ENCODE assay signal across 17 mouse cellular contexts in the genomic region with DNA sequence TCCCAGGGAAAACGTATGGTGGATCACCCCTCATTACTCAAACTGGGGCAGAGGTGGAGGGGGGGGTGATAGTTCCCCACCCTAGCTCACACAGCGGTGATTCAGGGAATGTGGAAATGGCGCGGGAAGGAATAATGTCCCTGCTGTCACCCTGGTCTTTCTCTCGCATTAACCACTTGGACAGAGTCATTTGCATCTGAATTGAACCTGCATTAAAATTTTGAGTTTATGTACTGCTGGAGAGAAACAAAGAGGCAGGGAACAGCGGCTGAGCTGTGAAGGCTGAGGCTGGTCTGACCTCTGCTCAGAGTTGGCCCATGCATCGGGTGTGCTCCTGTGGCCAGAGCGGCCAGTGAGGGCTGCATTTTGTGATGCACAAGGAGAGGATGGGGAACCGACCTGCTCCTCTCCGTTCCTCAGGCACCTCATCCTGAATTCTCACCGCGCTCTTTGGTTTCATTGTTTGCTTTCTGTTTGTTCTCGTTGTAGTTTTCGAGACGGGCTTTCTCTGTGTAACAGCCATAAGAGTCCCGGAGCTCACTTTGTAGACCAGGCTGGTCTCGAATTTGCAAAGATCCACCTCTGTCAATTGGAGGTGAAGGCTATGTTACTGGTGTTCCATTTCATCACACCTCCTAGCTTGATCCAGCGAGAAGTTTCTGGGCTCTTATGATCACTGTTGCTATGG.
DNase-seq lines count a peak whose midpoint lies in the region; ATAC-seq and TF ChIP-seq lines count a peak whose summit lies in the region.
"Had no signal": no experiment of that assay in that cellular context is flagged by ENCODE, and none has a peak within 500 bp of the region (broad histone marks: within the 10 kb centered on the region; RNA-seq: fewer than 3 reads in every experiment).

No protein-coding gene starts in this region.

- peak overlapping the region; percentile 8; the same call in 1 of the 2 replicates for H3K4me2 ChIP-seq in forebrain, postnatal 0 days (ENCODE audit: low read depth)
- peak overlapping the region; percentile 31 for H3K4me2 ChIP-seq in midbrain, embryonic 12.5 days (replicated peaks)
- H3K4me2 ChIP-seq: embryonic facial prominence, embryonic 15.5 days; limb, embryonic 12.5 days had no signal

- 23% methylated on average over 18 of the region's 18 CpGs for WGBS in forebrain, postnatal 0 days
- 28% methylated on average over 18 of the region's 18 CpGs for WGBS in midbrain, embryonic 12.5 days

- no peak overlapping the region for H3K4me3 ChIP-seq in forebrain, postnatal 0 days (ENCODE audit: low read depth, low read length)
- no peak overlapping the region for H3K4me3 ChIP-seq in midbrain, embryonic 12.5 days
- H3K4me3 ChIP-seq: embryonic facial prominence, embryonic 15.5 days; heart, embryonic 10.5 days; limb, embryonic 12.5 days; myocyte had no signal

- DNase-seq in ES-CJ7 (ENCODE audit: low read depth, low spot score) (peak; percentile 34), R1 (ENCODE audit: low read depth, low spot score) (peak; percentile 29)
- no peak for DNase-seq in forebrain, postnatal 0 days
- DNase-seq in Muller cell, postnatal 12 days (ENCODE audit: inconsistent ontology term), result no peak
- DNase-seq in right cerebral cortex, postnatal 14 days, result no peak
- no peak for DNase-seq in cerebellum, adult 9-11 months
- DNase-seq: cerebellum, postnatal 36 days; gastrocnemius, postnatal 14 days; heart, postnatal 14 days; liver, postnatal 0 days; lung, postnatal 36 days had no signal

- ATAC-seq in forebrain, postnatal 0 days, result no peak
- peak; percentile 83; the same call in 1 of the 2 replicates for ATAC-seq in midbrain, embryonic 12.5 days (ENCODE audit: low FRiP score, low read depth)
- ATAC-seq: intestine, embryonic 16.5 days; liver, postnatal 0 days had no signal

- no peaks in the 10 kb centered on the region for H3K27me3 ChIP-seq in forebrain, postnatal 0 days (ENCODE audit: insufficient read depth, low read length)
- peaks cover 22% of the 10 kb centered on the region; the same call in 1 of the 2 replicates for H3K27me3 ChIP-seq in midbrain, embryonic 12.5 days
- H3K27me3 ChIP-seq: embryonic facial prominence, embryonic 15.5 days had no signal

- no peaks in the 10 kb centered on the region for H3K9me3 ChIP-seq in forebrain, postnatal 0 days (ENCODE audit: low read length)
- no peaks in the 10 kb centered on the region for H3K9me3 ChIP-seq in midbrain, embryonic 12.5 days
- H3K9me3 ChIP-seq: embryonic facial prominence, embryonic 15.5 days; heart, embryonic 10.5 days; limb, embryonic 12.5 days had no signal

- no peak overlapping the region for H3K27ac ChIP-seq in forebrain, postnatal 0 days (ENCODE audit: low read depth, low read length)
- peak overlapping the region; percentile 58; the same call in 1 of the 2 replicates for H3K27ac ChIP-seq in midbrain, embryonic 12.5 days (replicated peaks)
- H3K27ac ChIP-seq: embryonic facial prominence, embryonic 15.5 days; heart, embryonic 10.5 days; limb, embryonic 12.5 days had no signal

- H3K36me3 ChIP-seq in forebrain, postnatal 0 days (ENCODE audit: insufficient read depth), result no peaks in the 10 kb centered on the region
- H3K36me3 ChIP-seq in midbrain, embryonic 12.5 days, result no peaks in the 10 kb centered on the region
- H3K36me3 ChIP-seq: embryonic facial prominence, embryonic 15.5 days; heart, embryonic 10.5 days; limb, embryonic 12.5 days had no signal

- H3K4me1 ChIP-seq in forebrain, postnatal 0 days (ENCODE audit: insufficient read depth), result no peaks in the 10 kb centered on the region
- peaks cover 32% of the 10 kb centered on the region for H3K4me1 ChIP-seq in midbrain, embryonic 12.5 days
- H3K4me1 ChIP-seq: embryonic facial prominence, embryonic 15.5 days; limb, embryonic 12.5 days had no signal

- H3K9ac ChIP-seq in forebrain, postnatal 0 days, result no peak overlapping the region
- H3K9ac ChIP-seq in midbrain, embryonic 12.5 days (replicated peaks), result no peak overlapping the region
- H3K9ac ChIP-seq: embryonic facial prominence, embryonic 15.5 days; limb, embryonic 12.5 days; liver, postnatal 0 days had no signal

- no peak for TF ChIP-seq CTCF in forebrain, postnatal 0 days (IDR thresholded peaks at IDR 0.05; ENCODE audit: low read depth)

Comparison
In these comparisons a context has a peak if more than half of its experiments do, and no peak if none do; other contexts are left out.
1. DNase-seq: peak in ES-CJ7 (single experiment) and R1 (single experiment); none in forebrain, postnatal 0 days (single experiment), Muller cell, postnatal 12 days (single experiment), right cerebral cortex, postnatal 14 days (single experiment) and cerebellum, adult 9-11 months (single experiment).